Mouse (Mus musculus) spleen, adult 2 months (tissue): ENCODE results near the gene Olfr1124. TPM values are rescaled to one million over a fixed set of nuclear protein-coding genes. Genes with fewer than 3 reads are reported as not detected.
"Not testable (repeated sequence)": the region's sequence is repeated elsewhere in the genome, so short reads cannot be mapped to it uniquely, and the experiment has no call there.

Experiments used
- DNase-seq, 2 experiments: peaks; one replicate each; pipeline versions ENCODE4 v3.0.0 to v3.0.0-alpha.2; 2012 to 2021; ENCODE audit warnings: low spot score in 2 of 2, low read depth in 1 of 2
- H3K27ac ChIP-seq: fragments of 200-500 bp; 2 replicates; pipeline ENCODE4 v1.5.1; 2012; ENCODE audit warnings: low read length, inconsistent platforms; ENCODE audit not compliant: insufficient read depth
- H3K27me3 ChIP-seq: fragments of 200-500 bp; 2 replicates; pipeline ENCODE4 v1.6.1; 2012; ENCODE audit warnings: mild to moderate bottlenecking, moderate library complexity, low read length, inconsistent platforms; ENCODE audit not compliant: control insufficient read depth, insufficient read depth
- H3K36me3 ChIP-seq: fragments of 200-500 bp; 2 replicates; pipeline ENCODE4 v1.6.1; 2012; ENCODE audit warnings: mild to moderate bottlenecking, low read length, inconsistent platforms; ENCODE audit not compliant: control insufficient read depth, insufficient read depth
- H3K4me1 ChIP-seq: fragments of 200-500 bp; 2 replicates; pipeline ENCODE4 v1.6.1; 2011; ENCODE audit warnings: inconsistent platforms; ENCODE audit not compliant: control insufficient read depth, insufficient read depth, insufficient read length
- H3K4me3 ChIP-seq: fragments of 200-500 bp; 2 replicates; pipeline ENCODE4 v1.5.1; 2011; ENCODE audit warnings: mild to moderate bottlenecking, inconsistent platforms; ENCODE audit not compliant: insufficient read depth, insufficient read length; ENCODE audit errors: extremely low read depth
- CTCF ChIP-seq: fragments of 200-500 bp; IDR thresholded peaks from 2 replicates; pipeline ENCODE4 v1.5.1; 2011; ENCODE audit warnings: mild to moderate bottlenecking, inconsistent platforms; ENCODE audit not compliant: insufficient read depth, insufficient read length, insufficient replicate concordance; ENCODE audit errors: extremely low read depth
- POLR2A ChIP-seq: fragments of 200-500 bp; IDR thresholded peaks from 2 replicates; pipeline ENCODE4 v1.6.1; 2011; ENCODE audit warnings: low read depth, low read length, inconsistent platforms
- WGBS: fragments of 180-500 bp; shearing (Covaris S2); methylation state at CpG from one replicate; pipeline ENCODE4 v1.1.7; 2018; 5-methylcytosine and 5-hydroxymethylcytosine counted together
- polyA plus RNA-seq: library from polyadenylated mRNA; depleted of rRNA; stranded (reverse); fragments of >200 nt; gene quantifications from 2 replicates; pipeline ENCODE4 v1.2.3, GENCODE M21; 2012; rRNA removed

Gene Olfr1124
- not detected in 2 replicates for polyA plus RNA-seq

GRCm38 (mm10) chr2:87429975-87430374 is at the start of gene Olfr1124:
Olfr1124 (plus strand) TSS chr2:87430275.
- no peaks in the 10 kb centered on the region for H3K36me3 ChIP-seq
- WGBS: 93% methylated on average over 1 of the region's 1 CpGs
- no peak for TF ChIP-seq POLR2A
- no peak for TF ChIP-seq CTCF

GRCm38 (mm10) chr2:87383935-87384334 is 46.1 kb upstream of the Olfr1124 start:
- Histone ChIP-seq H3K27ac (no peak overlapping the region), H3K4me1 (no peaks in the 10 kb centered on the region), H3K36me3 (no peaks in the 10 kb centered on the region), H3K4me3 (no peak overlapping the region), H3K27me3 (no peaks in the 10 kb centered on the region)
- TF ChIP-seq CTCF (no peak), POLR2A (no peak)
- no peak for DNase-seq
- WGBS: 66% methylated on average over 2 of the region's 2 CpGs

More at GRCm38 (mm10) chr2:87429975-87430374, at the start of gene Olfr1124:
- DNase-seq: no peak
- no peaks in the 10 kb centered on the region for H3K27me3 ChIP-seq
- H3K4me1 ChIP-seq: no peaks in the 10 kb centered on the region
- H3K27ac ChIP-seq: no peak within 1 kb of the TSS
- H3K4me3 ChIP-seq: no peak within 1 kb of the TSS

GRCm38 (mm10) chr2:87385549-87385948 is 44.5 kb upstream of the Olfr1124 start, which contains the start of gene Olfr1122:
Olfr1122 (plus strand) TSS chr2:87385849.
- H3K4me1 ChIP-seq: no peaks in the 10 kb centered on the region
- H3K36me3 ChIP-seq: no peaks in the 10 kb centered on the region
- H3K27me3 ChIP-seq: no peaks in the 10 kb centered on the region
- no peak for DNase-seq
- no peak for TF ChIP-seq POLR2A
- TF ChIP-seq CTCF: no peak
- 88% methylated on average over 2 of the region's 2 CpGs for WGBS
- no peak within 1 kb of the TSS; the same call in 1 of the 2 replicates for H3K4me3 ChIP-seq
- no peak within 1 kb of the TSS for H3K27ac ChIP-seq

GRCm38 (mm10) chr2:87393605-87394004 is 36.5 kb upstream of the Olfr1124 start:
- H3K4me3 ChIP-seq, H3K36me3 ChIP-seq, H3K27me3 ChIP-seq, H3K4me1 ChIP-seq, H3K27ac ChIP-seq, DNase-seq: not testable (repeated sequence)
- WGBS: 88% methylated on average over 5 of the region's 5 CpGs

- not testable (repeated sequence) for H3K27ac ChIP-seq, H3K4me1 ChIP-seq, H3K27me3 ChIP-seq, H3K4me3 ChIP-seq, H3K36me3 ChIP-seq, DNase-seq
- 87% methylated on average over 7 of the region's 7 CpGs for WGBS
These were observed 35.4 kb upstream of the Olfr1124 start for GRCm38 (mm10) chr2:87394686-87395085.

GRCm38 (mm10) chr2:87416335-87416734 is 13.7 kb upstream of the Olfr1124 start, which contains the start of gene Olfr1123:
Olfr1123 (plus strand) TSS chr2:87416635.
- H3K4me1 ChIP-seq: no peaks in the 10 kb centered on the region
- H3K27me3 ChIP-seq: no peaks in the 10 kb centered on the region; the same call in 1 of the 2 replicates
- 90% methylated on average over 1 of the region's 1 CpGs for WGBS
- no peak for DNase-seq
- H3K4me3 ChIP-seq: no peak within 1 kb of the TSS
- TF ChIP-seq CTCF (no peak), POLR2A (no peak)
- no peak within 1 kb of the TSS for H3K27ac ChIP-seq
- H3K36me3 ChIP-seq: no peaks in the 10 kb centered on the region

GRCm38 (mm10) chr2:87437731-87438130 is 7.7 kb downstream of the Olfr1124 start:
- Histone ChIP-seq H3K4me3 (no peak overlapping the region), H3K27ac (no peak overlapping the region), H3K4me1 (no peaks in the 10 kb centered on the region), H3K27me3 (no peaks in the 10 kb centered on the region), H3K36me3 (no peaks in the 10 kb centered on the region)
- no peak for TF ChIP-seq POLR2A
- WGBS: 89% methylated on average over 16 of the region's 16 CpGs
- no peak for DNase-seq

- H3K36me3 ChIP-seq: no peaks in the 10 kb centered on the region
- TF ChIP-seq CTCF (no peak), POLR2A (no peak)
- H3K27me3 ChIP-seq: no peaks in the 10 kb centered on the region
- H3K4me1 ChIP-seq: no peaks in the 10 kb centered on the region
- H3K27ac ChIP-seq: no peak within 1 kb of the TSS
- no peak for DNase-seq
- H3K4me3 ChIP-seq: no peak within 1 kb of the TSS
These were observed 23.6 kb downstream of the Olfr1124 start, which contains the start of gene Olfr1126 for GRCm38 (mm10) chr2:87453662-87454061. Olfr1126 (plus strand) TSS chr2:87453962.
